Mouse (Mus musculus): ENCODE results near the gene Zcchc7. TPM values are rescaled to one million over a fixed set of nuclear protein-coding genes. Genes with fewer than 3 reads are reported as not detected.
"Not testable (repeated sequence)": the region's sequence is repeated elsewhere in the genome, so short reads cannot be mapped to it uniquely, and the experiment has no call there.

Gene Zcchc7
- polyA plus RNA-seq, 1 experiment: 0.90 TPM

DNA sequence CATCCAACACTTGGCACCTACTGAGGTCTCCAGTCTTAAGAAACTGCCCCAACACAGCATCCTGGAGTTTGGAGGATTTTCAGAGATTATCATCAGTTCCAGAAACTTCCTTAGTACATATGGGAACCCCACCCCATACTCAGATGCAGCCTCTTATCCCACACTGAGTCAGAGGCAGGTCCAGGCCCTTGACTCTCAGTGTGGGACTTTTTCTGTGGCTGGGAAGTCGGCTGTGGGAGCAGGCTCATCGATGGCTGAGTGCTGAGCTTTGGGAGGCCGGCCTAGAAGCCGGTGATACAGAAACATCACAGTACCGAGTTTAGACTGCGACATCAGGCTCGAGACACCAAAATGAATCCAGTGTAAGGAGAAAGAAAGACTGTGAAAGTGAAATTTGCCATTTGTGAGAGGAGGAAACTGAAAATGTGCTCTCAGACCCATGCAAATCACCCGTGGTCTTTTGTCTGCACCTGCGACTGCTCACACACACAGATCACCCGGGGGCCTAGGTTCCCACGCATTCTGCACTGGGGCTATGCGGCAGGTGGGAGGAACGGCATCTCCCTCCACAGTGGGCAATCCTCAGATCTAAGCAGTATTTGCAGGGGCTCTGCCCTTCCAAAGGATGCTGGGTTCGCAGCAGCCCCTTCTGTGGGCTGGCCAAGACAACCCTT lies 184.0 kb downstream of the Zcchc7 start:
- no peaks in the 10 kb centered on the region for H3K36me3 ChIP-seq (ENCODE audit: control insufficient read depth)
- H3K4me3 ChIP-seq (replicated peaks): no peak overlapping the region
- H3K27me3 ChIP-seq (ENCODE audit: control insufficient read depth): no peaks in the 10 kb centered on the region; the same call in 1 of the 2 replicates
- H3K4me1 ChIP-seq (ENCODE audit: control insufficient read depth): peaks cover 7% of the 10 kb centered on the region
- H3K9me3 ChIP-seq (ENCODE audit: control insufficient read depth, low read length): no peaks in the 10 kb centered on the region
- TF ChIP-seq TAL1 (IDR thresholded peaks at IDR 0.05; ENCODE audit: low read length) (no peak), GATA1 (IDR thresholded peaks at IDR 0.05; ENCODE audit: low read length) (no peak)

GRCm38 (mm10) chr4:44940286-44940685 lies 184.6 kb downstream of the Zcchc7 start:
- Histone ChIP-seq H3K36me3 (ENCODE audit: control insufficient read depth) (no peaks in the 10 kb centered on the region), H3K9me3 (ENCODE audit: control insufficient read depth, low read length) (no peaks in the 10 kb centered on the region), H3K4me3 (replicated peaks) (no peak overlapping the region), H3K4me1 (ENCODE audit: control insufficient read depth) (peaks cover 7% of the 10 kb centered on the region), H3K27me3 (ENCODE audit: control insufficient read depth) (no peaks in the 10 kb centered on the region; the same call in 1 of the 2 replicates)
- peak; percentile 19; the same call in 1 of the 2 replicates for TF ChIP-seq GATA1 (IDR thresholded peaks at IDR 0.05; ENCODE audit: low read length)
- no peak for TF ChIP-seq TAL1 (IDR thresholded peaks at IDR 0.05; ENCODE audit: low read length)

GRCm38 (mm10) chr4:44942237-44942636 lies 186.6 kb downstream of the Zcchc7 start:
- TF ChIP-seq GATA1 (IDR thresholded peaks at IDR 0.05; ENCODE audit: low read length) (no peak), TAL1 (IDR thresholded peaks at IDR 0.05; ENCODE audit: low read length) (no peak)
- Histone ChIP-seq H3K36me3 (ENCODE audit: control insufficient read depth) (no peaks in the 10 kb centered on the region), H3K4me1 (ENCODE audit: control insufficient read depth) (peaks cover 7% of the 10 kb centered on the region), H3K4me3 (replicated peaks) (no peak overlapping the region), H3K27me3 (ENCODE audit: control insufficient read depth) (no peaks in the 10 kb centered on the region; the same call in 1 of the 2 replicates), H3K9me3 (ENCODE audit: control insufficient read depth, low read length) (no peaks in the 10 kb centered on the region)

DNA sequence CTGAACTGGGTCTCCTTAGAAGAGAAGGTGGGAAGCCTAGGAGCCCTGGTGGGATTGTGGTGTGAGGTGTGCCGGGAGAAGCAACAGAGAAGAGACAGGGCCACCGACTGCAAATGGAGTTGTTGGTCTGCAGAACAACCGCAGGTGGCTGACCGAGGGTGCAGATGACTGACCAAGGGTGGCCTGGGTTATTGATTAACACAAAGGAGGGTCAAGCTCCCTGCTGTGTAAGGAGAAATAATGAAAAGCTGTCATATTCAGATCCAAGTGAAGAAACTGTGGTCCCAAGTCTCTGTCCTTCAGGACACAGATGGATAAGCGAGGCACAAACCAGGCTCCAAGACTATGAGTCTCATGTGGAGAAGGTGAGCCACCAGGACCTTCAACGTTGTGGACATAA lies 187.8 kb downstream of the Zcchc7 start:
- Histone ChIP-seq H3K9me3 (ENCODE audit: control insufficient read depth, low read length) (no peaks in the 10 kb centered on the region), H3K27me3 (ENCODE audit: control insufficient read depth) (no peaks in the 10 kb centered on the region; the same call in 1 of the 2 replicates), H3K4me1 (ENCODE audit: control insufficient read depth) (peaks cover 7% of the 10 kb centered on the region), H3K4me3 (replicated peaks) (no peak overlapping the region), H3K36me3 (ENCODE audit: control insufficient read depth) (no peaks in the 10 kb centered on the region)
- TF ChIP-seq GATA1 (IDR thresholded peaks at IDR 0.05; ENCODE audit: low read length): no peak
- no peak for TF ChIP-seq TAL1 (IDR thresholded peaks at IDR 0.05; ENCODE audit: low read length)

- Histone ChIP-seq H3K4me3 (replicated peaks) (no peak overlapping the region), H3K9me3 (ENCODE audit: control insufficient read depth, low read length) (no peaks in the 10 kb centered on the region), H3K36me3 (ENCODE audit: control insufficient read depth) (no peaks in the 10 kb centered on the region), H3K27me3 (ENCODE audit: control insufficient read depth) (no peaks in the 10 kb centered on the region; the same call in 1 of the 2 replicates), H3K4me1 (ENCODE audit: control insufficient read depth) (peaks cover 7% of the 10 kb centered on the region)
- TF ChIP-seq TAL1 (IDR thresholded peaks at IDR 0.05; ENCODE audit: low read length) (no peak), GATA1 (IDR thresholded peaks at IDR 0.05; ENCODE audit: low read length) (no peak)
Measured at GRCm38 (mm10) chr4:44944426-44945075, 188.9 kb downstream of the Zcchc7 start.

DNA sequence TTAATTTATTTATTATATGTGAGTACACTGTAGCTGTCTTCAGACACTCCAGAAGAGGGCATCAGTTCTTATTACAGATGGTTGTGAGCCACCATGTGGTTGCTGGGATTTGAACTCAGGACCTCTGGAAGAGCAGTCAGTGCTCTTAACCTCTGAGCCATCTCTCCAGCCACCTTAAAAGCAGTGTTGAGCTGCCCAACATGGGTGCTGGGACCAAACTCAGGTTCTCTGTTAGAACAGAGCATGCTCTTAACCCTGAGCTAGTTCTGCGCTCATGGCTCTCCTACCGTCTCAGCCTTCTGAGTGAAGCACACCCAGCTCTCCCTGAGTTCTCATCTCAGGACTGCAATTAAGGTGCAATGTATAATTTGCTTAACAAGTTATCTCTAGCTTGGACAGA lies 190.4 kb downstream of the Zcchc7 start:
- not testable (repeated sequence) for H3K27me3 ChIP-seq (ENCODE audit: control insufficient read depth); H3K9me3 ChIP-seq (ENCODE audit: control insufficient read depth, low read length); H3K4me3 ChIP-seq (replicated peaks); H3K36me3 ChIP-seq (ENCODE audit: control insufficient read depth); H3K4me1 ChIP-seq (ENCODE audit: control insufficient read depth)

DNA sequence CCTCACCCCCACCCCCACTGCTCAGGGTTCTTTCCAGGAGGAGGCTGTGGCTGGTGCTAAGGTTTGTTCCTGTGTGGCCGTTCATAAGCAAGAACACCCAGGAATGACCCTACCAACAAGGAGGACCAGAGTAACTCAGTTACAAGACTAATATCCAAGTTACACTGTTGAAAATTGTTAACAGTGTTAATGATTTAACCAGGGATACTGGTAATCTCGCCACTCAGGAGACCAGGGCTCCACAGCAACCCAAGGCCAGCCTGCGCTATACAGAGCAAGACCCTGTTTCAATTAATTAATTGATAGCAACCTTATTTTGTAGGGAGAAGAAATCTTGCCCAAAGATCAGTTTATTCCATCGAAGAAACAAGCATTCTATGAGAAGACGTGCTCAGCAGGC lies 191.8 kb downstream of the Zcchc7 start:
- no peak overlapping the region for H3K4me3 ChIP-seq (replicated peaks)
- H3K4me1 ChIP-seq (ENCODE audit: control insufficient read depth): peaks cover under 1% of the 10 kb centered on the region
- no peaks in the 10 kb centered on the region for H3K27me3 ChIP-seq (ENCODE audit: control insufficient read depth)
- no peaks in the 10 kb centered on the region for H3K36me3 ChIP-seq (ENCODE audit: control insufficient read depth)
- TF ChIP-seq GATA1 (IDR thresholded peaks at IDR 0.05; ENCODE audit: low read length) (no peak), TAL1 (IDR thresholded peaks at IDR 0.05; ENCODE audit: low read length) (no peak)
- no peaks in the 10 kb centered on the region for H3K9me3 ChIP-seq (ENCODE audit: control insufficient read depth, low read length)

- no peaks in the 10 kb centered on the region for H3K4me1 ChIP-seq (ENCODE audit: control insufficient read depth)
- no peak for TF ChIP-seq TAL1 (IDR thresholded peaks at IDR 0.05; ENCODE audit: low read length)
- TF ChIP-seq GATA1 (IDR thresholded peaks at IDR 0.05; ENCODE audit: low read length): no peak
Measured at GRCm38 (mm10) chr4:44948314-44948713, 192.6 kb downstream of the Zcchc7 start.

DNA sequence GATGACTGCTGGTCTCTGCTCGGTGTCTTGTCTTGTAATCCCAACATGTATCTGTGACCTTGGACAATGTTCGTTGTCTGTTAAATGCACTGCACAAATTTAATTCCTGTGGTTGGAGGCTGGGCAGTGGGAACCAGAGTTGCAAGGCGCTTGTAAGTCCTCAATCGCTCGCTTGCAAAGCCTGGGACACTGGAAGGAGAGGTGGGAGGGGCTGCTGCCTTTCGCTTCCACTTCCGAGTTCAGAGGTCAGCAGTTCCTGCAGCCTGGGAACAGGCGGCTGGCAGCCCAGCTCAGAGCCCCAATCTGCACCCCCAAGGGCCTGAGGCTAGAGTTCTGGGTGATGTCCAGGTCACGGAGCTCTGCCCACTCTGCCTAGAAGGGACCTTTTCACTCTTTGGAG lies 197.4 kb downstream of the Zcchc7 start:
- no peaks in the 10 kb centered on the region for H3K36me3 ChIP-seq (ENCODE audit: control insufficient read depth)
- H3K4me1 ChIP-seq (ENCODE audit: control insufficient read depth): no peaks in the 10 kb centered on the region
- H3K4me3 ChIP-seq (replicated peaks): no peak overlapping the region
- H3K27me3 ChIP-seq (ENCODE audit: control insufficient read depth): no peaks in the 10 kb centered on the region
- TF ChIP-seq TAL1 (IDR thresholded peaks at IDR 0.05; ENCODE audit: low read length) (no peak), GATA1 (IDR thresholded peaks at IDR 0.05; ENCODE audit: low read length) (no peak)
- no peaks in the 10 kb centered on the region for H3K9me3 ChIP-seq (ENCODE audit: control insufficient read depth, low read length)

More at GRCm38 (mm10) chr4:44948314-44948713, 192.6 kb downstream of the Zcchc7 start:
- H3K36me3 ChIP-seq (ENCODE audit: control insufficient read depth): no peaks in the 10 kb centered on the region
- no peaks in the 10 kb centered on the region for H3K27me3 ChIP-seq (ENCODE audit: control insufficient read depth)
- H3K4me3 ChIP-seq (replicated peaks): no peak overlapping the region
- H3K9me3 ChIP-seq (ENCODE audit: control insufficient read depth, low read length): no peaks in the 10 kb centered on the region

Data from erythroblast, embryonic 14.5 days (primary cell).